Mouse (Mus musculus) frontal cortex, postnatal 25 days (tissue): ENCODE measurements around the gene Lsm10.

Experiments used
- DNase-seq, 2 experiments: peaks; one replicate each; pipeline ENCODE4 v3.0.0; 2022; ENCODE audit warnings: low spot score in 2 of 2

Lsm10 gene

GRCm38 (mm10) chr4:126118651-126119050 is 22.2 kb downstream of the Lsm10 start:
- DNase-seq, result no peak

DNA sequence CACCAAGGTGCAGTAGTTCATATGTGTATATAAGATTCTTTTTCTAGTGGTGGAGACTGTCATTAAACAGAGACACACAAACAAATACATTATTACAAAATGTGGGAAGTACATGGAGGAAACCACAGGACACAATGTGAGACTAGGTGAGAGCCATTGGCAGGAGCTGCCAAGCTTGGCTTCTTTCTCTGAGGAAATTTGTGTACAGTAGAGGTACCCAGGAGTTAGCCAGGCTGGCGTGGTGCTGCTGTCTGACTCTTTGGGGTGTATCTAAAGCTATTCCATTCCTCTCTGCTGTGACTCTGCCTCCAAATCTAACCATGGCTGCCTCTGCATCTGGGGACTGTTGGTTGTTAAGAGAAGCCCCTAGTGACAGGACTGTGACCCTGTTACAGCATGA is 22.6 kb downstream of the Lsm10 start:
- no peak for DNase-seq

DNA sequence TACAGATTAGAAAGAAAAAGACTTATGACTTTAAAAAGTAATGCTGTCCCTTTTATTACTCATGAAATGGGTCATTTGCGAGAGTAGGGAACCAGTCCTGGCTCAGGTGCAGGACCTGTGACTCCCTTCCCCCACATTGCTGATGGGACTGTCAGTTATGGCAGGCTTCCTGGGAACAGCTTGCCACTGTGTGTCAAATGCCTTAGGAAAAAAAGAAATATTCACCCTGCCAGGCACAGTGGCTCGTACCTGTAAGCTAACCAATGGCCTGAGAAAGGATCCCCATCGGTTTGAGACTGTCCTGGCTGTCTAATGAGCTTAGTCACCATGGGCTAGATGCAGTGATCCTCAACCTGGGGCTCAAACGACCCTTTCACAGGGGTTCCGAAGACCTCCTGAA is 23.6 kb downstream of the Lsm10 start:
- no peak for DNase-seq

DNA sequence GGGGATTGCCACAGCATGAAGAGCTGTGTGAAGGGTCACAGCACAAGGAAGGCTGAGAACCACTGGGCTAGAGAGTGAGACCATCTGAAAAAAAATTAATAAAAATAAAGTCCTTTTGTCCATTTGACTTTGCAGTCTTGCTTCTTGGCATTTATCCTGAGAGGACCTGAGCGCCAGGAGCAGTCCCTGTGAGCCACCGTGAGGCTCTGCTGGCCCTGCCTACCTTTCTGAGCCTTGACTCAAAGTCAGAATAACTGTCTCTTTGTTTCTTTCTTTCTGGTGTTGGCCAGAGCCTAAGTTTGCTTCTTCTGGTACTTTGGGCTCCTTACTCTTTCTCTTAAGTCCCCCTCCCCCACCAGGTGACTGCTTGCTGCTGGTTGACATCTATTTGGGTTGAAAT is 24.1 kb downstream of the Lsm10 start:
- no peak for DNase-seq

GRCm38 (mm10) chr4:126123309-126124040 is 27.1 kb downstream of the Lsm10 start:
- no peak for DNase-seq

GRCm38 (mm10) chr4:126130502-126130901 is 34.1 kb downstream of the Lsm10 start:
- DNase-seq, result no peak

DNA sequence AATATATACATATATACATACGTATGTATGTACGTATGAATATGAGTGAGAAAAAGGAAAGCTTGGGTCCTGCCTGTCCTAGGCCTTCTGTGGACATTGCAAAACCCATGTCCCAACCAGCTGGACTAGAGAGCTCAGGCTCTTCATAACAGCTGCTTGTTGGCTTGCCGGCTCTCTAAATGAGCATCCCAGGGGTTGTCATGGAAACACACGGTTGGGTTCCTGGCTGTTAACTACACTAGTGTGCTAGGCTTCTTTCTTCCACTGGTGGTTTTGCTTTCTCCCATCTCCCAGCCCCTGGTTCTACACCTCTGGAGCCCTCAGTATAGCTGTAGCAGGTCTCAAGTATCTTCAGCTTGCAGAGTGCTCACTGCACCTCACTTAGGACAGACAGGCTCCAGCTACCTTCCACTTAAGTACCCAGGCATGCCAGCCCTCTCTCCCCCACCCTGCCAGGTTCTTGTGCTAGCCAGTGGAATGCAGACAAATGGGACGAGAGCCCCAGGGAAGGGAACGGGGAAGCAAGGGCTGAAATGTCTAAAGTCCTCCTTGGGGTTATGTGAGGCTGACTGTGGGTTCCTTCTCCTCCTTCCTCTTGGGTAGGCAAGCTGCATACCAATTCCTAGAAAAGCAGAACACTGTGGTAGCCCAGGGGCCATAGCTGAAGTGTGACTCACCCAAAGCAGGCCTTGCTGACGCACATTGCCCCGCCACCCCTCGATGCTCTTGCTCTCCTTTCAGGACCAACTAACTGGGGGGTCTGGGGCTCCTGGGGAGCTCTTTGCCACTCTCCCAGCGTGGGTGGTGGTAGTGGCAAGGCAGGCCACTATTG is 35.1 kb downstream of the Lsm10 start:
- no peak for DNase-seq

GRCm38 (mm10) chr4:126132636-126133264 is 36.3 kb downstream of the Lsm10 start:
- DNase-seq, result no peak

- no peak for DNase-seq
Observed at GRCm38 (mm10) chr4:126134236-126134635, 37.8 kb downstream of the Lsm10 start.

GRCm38 (mm10) chr4:126134639-126135038 is 38.2 kb downstream of the Lsm10 start:
- DNase-seq, result no peak

DNA sequence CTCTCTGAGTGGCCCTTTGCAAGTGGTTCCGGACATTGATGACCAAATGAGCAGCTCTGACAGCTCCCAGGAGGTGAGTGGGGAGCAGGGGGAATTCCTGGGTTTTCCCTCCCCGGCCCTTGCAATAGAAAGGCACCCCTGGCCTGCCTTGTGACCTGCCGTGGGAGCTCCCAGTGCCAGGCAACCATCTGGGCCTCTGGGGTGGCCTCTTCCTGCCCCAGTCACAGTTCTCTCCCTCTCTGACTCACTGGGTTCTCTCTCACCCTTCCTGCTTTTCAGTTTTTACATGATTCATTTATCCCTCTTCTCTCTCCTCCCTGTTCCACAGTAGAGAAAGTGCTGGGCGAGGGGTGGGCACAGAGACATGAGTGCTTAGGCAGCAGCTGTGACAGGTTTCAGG is 41.4 kb downstream of the Lsm10 start:
- DNase-seq, result no peak

DNA sequence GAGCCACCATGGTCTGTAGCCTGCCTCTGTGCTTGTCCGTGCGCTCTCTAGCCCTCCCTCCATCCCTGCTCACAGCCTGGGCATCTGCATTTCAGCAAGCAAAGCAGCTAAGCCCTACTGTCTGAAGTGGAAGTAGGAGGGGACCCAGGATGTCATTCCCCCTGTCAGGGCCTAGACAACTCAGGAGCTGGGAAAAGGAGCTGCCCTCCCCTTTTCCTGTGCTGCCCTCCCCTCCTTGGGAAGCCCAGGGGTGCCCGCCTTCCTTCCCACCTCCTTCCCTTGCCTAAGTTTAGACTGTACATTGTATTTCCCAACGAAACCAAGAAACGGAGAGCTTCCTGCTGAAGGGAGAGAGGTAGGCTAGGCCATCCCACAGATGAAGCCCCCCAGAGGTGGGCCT is 44.6 kb downstream of the Lsm10 start:
- no peak for DNase-seq

DNA sequence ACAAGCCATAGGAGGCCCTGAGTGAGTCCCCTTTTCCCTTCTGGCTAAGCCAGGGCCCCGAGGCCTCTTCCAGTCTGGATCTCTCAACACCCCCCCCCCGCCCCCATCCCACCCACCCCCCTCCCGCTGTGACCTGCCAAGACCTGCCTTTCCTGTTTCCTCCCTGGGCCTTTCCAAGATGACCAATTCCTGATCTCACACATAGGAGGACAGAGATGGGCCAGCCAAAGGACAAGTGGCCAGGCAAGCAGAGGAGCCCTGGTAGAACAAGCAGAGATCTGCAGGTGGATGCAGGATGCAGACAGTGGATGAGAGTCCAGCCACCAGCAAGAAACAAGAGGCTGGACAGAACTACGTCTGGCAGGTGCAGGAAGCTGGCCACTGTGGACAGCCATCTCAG is 49.0 kb downstream of the Lsm10 start:
- DNase-seq, result no peak

DNA sequence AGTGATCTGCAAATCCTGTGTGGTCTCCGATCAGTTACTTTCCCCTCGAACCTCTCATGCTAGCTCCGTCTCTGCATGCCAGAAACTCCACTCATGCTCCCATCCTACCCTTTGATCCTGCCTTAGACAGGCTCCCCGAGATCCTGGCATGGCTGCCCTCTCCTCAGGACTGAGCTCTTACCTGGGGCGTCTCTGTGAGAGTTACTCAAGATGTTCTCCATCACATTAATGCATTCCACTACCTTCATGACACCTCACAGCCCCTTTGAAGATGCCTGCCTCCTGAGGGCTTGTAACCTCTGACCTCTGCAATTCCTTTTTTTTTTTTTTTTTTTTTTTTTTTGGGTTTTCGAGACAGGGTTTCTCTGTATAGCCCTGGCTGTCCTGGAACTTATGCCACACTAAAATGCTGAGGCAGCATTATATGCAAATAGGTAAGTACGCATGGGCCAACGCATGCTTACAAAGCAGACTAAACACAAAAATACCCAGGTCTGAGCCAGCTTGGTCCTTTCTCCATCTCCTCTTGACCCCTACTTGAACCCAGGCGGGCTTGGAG is 50.6 kb downstream of the Lsm10 start:
- DNase-seq, result no peak

DNA sequence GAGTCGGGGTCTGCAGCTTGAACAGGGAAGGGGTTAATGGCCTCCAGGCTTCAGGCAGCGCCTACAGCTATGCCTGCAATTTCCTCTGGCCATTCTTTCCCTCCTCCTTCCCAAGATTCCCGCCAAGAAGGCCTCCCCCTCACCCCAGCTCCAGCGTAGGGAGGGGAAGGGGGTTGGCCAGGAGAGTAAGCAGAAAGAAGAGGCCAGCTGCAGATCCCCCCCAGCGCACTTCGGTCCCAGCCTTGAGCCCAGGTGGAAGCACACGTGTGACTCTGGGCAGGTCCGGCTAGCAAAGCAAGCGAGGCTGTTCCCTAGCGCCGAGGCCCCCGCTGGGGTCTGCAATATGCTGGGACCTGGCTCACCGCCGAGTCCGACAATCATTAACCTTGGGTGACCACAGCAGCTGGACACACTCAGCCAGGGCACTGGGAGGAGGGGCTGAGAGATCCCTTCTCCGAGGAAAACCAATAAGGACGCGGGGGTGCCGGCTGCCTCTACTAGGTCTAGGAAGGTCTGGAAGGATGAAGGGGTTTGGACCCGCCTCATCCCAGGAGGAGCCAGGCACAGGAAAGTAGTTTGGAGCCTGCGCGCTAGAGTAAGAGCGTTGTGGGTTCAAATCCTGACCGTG is 51.2 kb downstream of the Lsm10 start, which contains the start of gene Eva1b:
Eva1b (plus strand) TSS at position 212 of the 628 bp plus-strand sequence.
- DNase-seq, result no peak
